Mouse (Mus musculus) heart, adult 2 months (tissue): ENCODE measurements around the gene Cfap100.

Source experiments
- CTCF ChIP-seq: fragments of 200-600 bp; IDR thresholded peaks from 2 replicates; pipeline ENCODE4 v1.8.1; 2022; ENCODE audit warnings: antibody characterized with exemption, mild to moderate bottlenecking, moderate library complexity
- POLR2A ChIP-seq: fragments of 200-500 bp; IDR thresholded peaks from 2 replicates; pipeline ENCODE4 v1.6.1; 2011; ENCODE audit warnings: mild to moderate bottlenecking, low read depth, low read length, control low read depth; ENCODE audit not compliant: insufficient read depth

- TF ChIP-seq POLR2A: no peak
- TF ChIP-seq CTCF: no peak
These were observed 7.8 kb upstream of the Cfap100 start for GRCm38 (mm10) chr6:90436192-90436907.
